Mouse (Mus musculus) CD4-positive naive resting alpha-beta T cell, adult 57 days (primary cell): Measurements from ENCODE around the gene Gm10256. TPM values are rescaled to one million over a fixed set of nuclear protein-coding genes. Genes with fewer than 3 reads are reported as not detected.

ENCODE experiments used
- total RNA-seq: library from RNA; stranded (reverse); gene quantifications from one replicate; pipeline ENCODE4 v1.2.4, GENCODE M21; 2023

Gm10256 gene
- not detected for total RNA-seq

GRCm38 (mm10) chrY:2830380-2830779 is at the start of gene Gm10256, which contains the start of gene Rbmy:
TSS of gene Gm10256 (plus strand) at chrY:2830699.
TSS of gene Rbmy (plus strand) at chrY:2830680.

GRCm38 (mm10) chrY:2796105-2796504 is 34.4 kb upstream of the Gm10256 start, which contains the start of gene Gm4064:
TSS of gene Gm4064 (minus strand) at chrY:2796205.

GRCm38 (mm10) chrY:2900689-2901088 is 70.2 kb downstream of the Gm10256 start, which contains the start of gene Gm10352:
TSS of gene Gm10352 (plus strand) at chrY:2900989.

Other genes with a start within 250 kb of the Gm10256 start
- gene H2al2c, start 231.6 kb upstream of the Gm10256 start, total RNA-seq = not detected
- not detected for gene Sry, start 167.0 kb upstream of the Gm10256 start, total RNA-seq
- not detected for gene H2al2b, start 110.0 kb upstream of the Gm10256 start, total RNA-seq
- not detected for gene Gm4064, start 34.5 kb upstream of the Gm10256 start, total RNA-seq
- gene Rbmy, start within 50 bp of the Gm10256 start, total RNA-seq = not detected
- gene Gm10352, start 70.3 kb downstream of the Gm10256 start, total RNA-seq = not detected
- gene Gm29289, start 101.9 kb downstream of the Gm10256 start, total RNA-seq = not detected